8 mouse cellular contexts compared by ENCODE assay signal in the genomic region with DNA sequence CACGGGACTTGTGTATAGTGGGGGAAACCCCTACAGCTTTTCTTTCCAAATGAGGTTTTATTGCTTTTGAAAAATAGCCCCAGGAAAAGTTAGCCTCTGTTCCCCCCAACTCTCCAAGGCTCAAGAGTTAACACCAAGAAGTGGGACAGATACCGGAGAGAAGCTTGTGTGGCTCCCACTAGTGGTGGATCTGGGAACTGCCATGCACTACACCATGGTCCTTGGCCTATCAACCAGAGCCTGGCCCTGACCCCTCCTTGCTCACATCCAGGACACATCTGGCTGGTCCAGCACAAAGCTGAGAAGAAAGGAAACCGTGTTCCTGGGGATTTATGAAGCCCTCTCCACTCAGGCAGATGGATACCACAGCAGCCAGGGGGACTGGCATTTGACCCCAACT.
DNase-seq lines count a peak whose midpoint lies in the region; ATAC-seq and TF ChIP-seq lines count a peak whose summit lies in the region.

No protein-coding gene starts in this region.

- H3K27ac ChIP-seq in heart, postnatal 0 days (ENCODE audit: low read depth): no peak overlapping the region

- no peak for TF ChIP-seq EP300 in heart, postnatal 0 days (IDR thresholded peaks at IDR 0.05; ENCODE audit: low read depth)

- peak; percentile 72 to 79 for DNase-seq in cerebellum, postnatal 10 days
- peak; percentile 31 for DNase-seq in ovary, postnatal 36 days (ENCODE audit: low spot score)
- no peak for DNase-seq in ovary, postnatal 10 days (ENCODE audit: low spot score)
- DNase-seq in c-Kit-positive CD71-positive TER-119-positive erythroid progenitor cells, embryonic 14.5 days (ENCODE audit: low spot score): peak; percentile 28
- DNase-seq in heart, postnatal 0 days (ENCODE audit: low spot score): no peak
- DNase-seq in lung, postnatal 25 days (ENCODE audit: low spot score): peak; percentile 32
- peak; percentile 56 for DNase-seq in thymus, postnatal 25 days

- no peak for ATAC-seq in cerebellum, adult (ENCODE audit: insufficient number of reproducible peaks, low FRiP score, low TSS enrichment)
- ATAC-seq in heart, postnatal 0 days (ENCODE audit: insufficient read depth, low read depth): peak; percentile 36; the same call in 1 of the 2 replicates

- H3K9ac ChIP-seq in heart, postnatal 0 days (replicated peaks; ENCODE audit: low read depth, low read length): no peak overlapping the region

- no peak overlapping the region for H3K4me2 ChIP-seq in heart, postnatal 0 days (ENCODE audit: low read depth, low read length)

- no peaks in the 10 kb centered on the region for H3K4me1 ChIP-seq in heart, postnatal 0 days (ENCODE audit: control insufficient read depth, insufficient read depth)

- peak; percentile 78 for TF ChIP-seq CTCF in heart, postnatal 0 days (IDR thresholded peaks at IDR 0.05; ENCODE audit: low read depth)

- H3K27me3 ChIP-seq in heart, postnatal 0 days (ENCODE audit: control insufficient read depth, insufficient read depth, low read length): no peaks in the 10 kb centered on the region

- H3K36me3 ChIP-seq in heart, postnatal 0 days (replicated peaks; ENCODE audit: control insufficient read depth, insufficient read depth, low read length): peaks cover 47% of the 10 kb centered on the region

- WGBS in heart, postnatal 0 days: 69% methylated on average over 3 of the region's 3 CpGs

- H3K9me3 ChIP-seq in heart, postnatal 0 days (replicated peaks; ENCODE audit: control insufficient read depth, low read length): no peaks in the 10 kb centered on the region

- no peak overlapping the region for H3K4me3 ChIP-seq in heart, postnatal 0 days (ENCODE audit: low read depth, low read length)

Comparison
In these comparisons a context has a peak if more than half of its experiments do, and no peak if none do; other contexts are left out.
1. DNase-seq: peak in cerebellum, postnatal 10 days (2 of 2), ovary, postnatal 36 days (single experiment), c-Kit-positive CD71-positive TER-119-positive erythroid progenitor cells, embryonic 14.5 days (single experiment), lung, postnatal 25 days (single experiment) and thymus, postnatal 25 days (single experiment); none in ovary, postnatal 10 days (single experiment) and heart, postnatal 0 days (single experiment).